Mouse (Mus musculus): ENCODE measurements around the gene Gm13040.
"Not testable (repeated sequence)": the region's sequence is repeated elsewhere in the genome, so short reads cannot be mapped to it uniquely, and the experiment has no call there.

Gm13040 gene

DNA sequence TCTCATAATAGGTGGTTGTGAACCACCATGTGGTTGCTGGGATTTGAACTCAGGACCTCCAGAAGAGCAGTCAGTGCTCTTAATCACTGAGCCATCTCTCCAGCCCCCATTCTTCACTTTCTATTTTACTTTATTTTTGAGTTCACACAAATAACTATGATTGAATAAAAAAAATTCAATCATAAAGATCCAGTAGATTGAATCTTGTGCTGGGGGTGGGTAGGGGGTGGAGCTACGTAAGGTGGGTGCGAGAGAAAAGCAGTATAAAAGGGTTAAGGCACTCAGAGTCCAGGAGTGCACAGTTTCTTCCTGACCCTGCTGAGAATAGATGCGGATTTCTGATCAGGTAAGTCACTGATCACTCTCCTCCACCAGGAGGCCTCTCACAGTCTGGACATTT is at the start of gene Gm13040:
TSS of gene Gm13040 (plus strand) at position 301 of the 400 bp plus-strand sequence.
- DNase-seq = not testable (repeated sequence)

DNA sequence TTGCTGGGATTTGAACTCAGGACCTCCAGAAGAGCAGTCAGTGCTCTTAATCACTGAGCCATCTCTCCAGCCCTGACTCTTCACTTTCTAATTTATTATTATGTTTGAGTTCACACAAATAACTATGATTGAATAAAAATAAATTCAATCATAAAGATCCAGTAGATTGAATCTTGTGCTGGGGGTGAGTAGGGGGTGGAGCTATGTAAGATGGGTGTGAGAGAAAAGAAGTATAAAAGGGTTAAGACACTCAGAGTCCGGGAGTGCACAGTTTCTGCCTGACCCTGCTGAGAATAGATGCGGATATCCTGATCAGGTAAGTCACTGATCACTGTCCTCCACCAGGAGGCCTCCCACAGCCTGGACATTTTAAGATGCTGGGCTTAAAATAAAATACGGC is 24.7 kb upstream of the Gm13040 start, which contains the start of gene Gm13043:
TSS of gene Gm13043 (plus strand) at position 301 of the 400 bp plus-strand sequence.
- DNase-seq = no peak

DNA sequence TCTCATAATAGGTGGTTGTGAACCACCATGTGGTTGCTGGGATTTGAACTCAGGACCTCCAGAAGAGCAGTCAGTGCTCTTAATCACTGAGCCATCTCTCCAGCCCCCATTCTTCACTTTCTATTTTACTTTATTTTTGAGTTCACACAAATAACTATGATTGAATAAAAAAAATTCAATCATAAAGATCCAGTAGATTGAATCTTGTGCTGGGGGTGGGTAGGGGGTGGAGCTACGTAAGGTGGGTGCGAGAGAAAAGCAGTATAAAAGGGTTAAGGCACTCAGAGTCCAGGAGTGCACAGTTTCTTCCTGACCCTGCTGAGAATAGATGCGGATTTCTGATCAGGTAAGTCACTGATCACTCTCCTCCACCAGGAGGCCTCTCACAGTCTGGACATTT is 15.6 kb downstream of the Gm13040 start, which contains the start of the genes BC080695 and Gm13057:
TSS of gene BC080695 (plus strand) at position 301 of the 400 bp plus-strand sequence.
TSS of gene Gm13057 (plus strand) at position 310 of the 400 bp plus-strand sequence.
- DNase-seq = not testable (repeated sequence)
